30 mouse cellular contexts compared by ENCODE assay signal in genomic region chr1:70855912-70856311, GRCm38 (mm10).
DNase-seq lines count a peak whose midpoint lies in the region; ATAC-seq lines count a peak whose summit lies in the region.
"Had no signal": no experiment of that assay in that cellular context is flagged by ENCODE, and none has a peak within 500 bp of the region (broad histone marks: within the 10 kb centered on the region; RNA-seq: fewer than 3 reads in every experiment).

No protein-coding gene starts in this region.

- no peaks in the 10 kb centered on the region for H3K9me3 ChIP-seq in forebrain, embryonic 14.5 days (replicated peaks; ENCODE audit: control insufficient read depth, low read length)
- no peaks in the 10 kb centered on the region for H3K9me3 ChIP-seq in forebrain, embryonic 11.5 days (ENCODE audit: control insufficient read depth, low read length)
- H3K9me3 ChIP-seq: embryonic facial prominence, embryonic 13.5 days; heart, embryonic 12.5 days; hindbrain, embryonic 15.5 days; intestine, embryonic 15.5 days; limb, embryonic 13.5 days; liver, embryonic 13.5 days; midbrain, embryonic 10.5 days; midbrain, embryonic 15.5 days had no signal

- no peaks in the 10 kb centered on the region; the same call in 1 of the 2 replicates for H3K4me1 ChIP-seq in forebrain, embryonic 14.5 days (ENCODE audit: control insufficient read depth, insufficient read depth, low read length)
- H3K4me1 ChIP-seq in forebrain, embryonic 11.5 days (replicated peaks; ENCODE audit: control insufficient read depth, insufficient read depth, low read length), result no peaks in the 10 kb centered on the region
- H3K4me1 ChIP-seq: embryonic facial prominence, embryonic 13.5 days; intestine, embryonic 15.5 days; limb, embryonic 13.5 days; liver, embryonic 13.5 days; midbrain, embryonic 10.5 days had no signal

- H3K27me3 ChIP-seq in forebrain, embryonic 14.5 days (replicated peaks; ENCODE audit: control insufficient read depth, insufficient read depth, low read length), result no peaks in the 10 kb centered on the region
- H3K27me3 ChIP-seq in forebrain, embryonic 11.5 days (ENCODE audit: control insufficient read depth, insufficient read depth, low read length), result no peaks in the 10 kb centered on the region
- H3K27me3 ChIP-seq: embryonic facial prominence, embryonic 13.5 days; heart, embryonic 12.5 days; hindbrain, embryonic 15.5 days; intestine, embryonic 15.5 days; limb, embryonic 13.5 days; liver, embryonic 13.5 days; midbrain, embryonic 15.5 days had no signal

- no peaks in the 10 kb centered on the region for H3K36me3 ChIP-seq in forebrain, embryonic 14.5 days (ENCODE audit: control insufficient read depth, insufficient read depth, low read length)
- no peaks in the 10 kb centered on the region for H3K36me3 ChIP-seq in forebrain, embryonic 11.5 days (ENCODE audit: control insufficient read depth, insufficient read depth, low read length)
- H3K36me3 ChIP-seq: embryonic facial prominence, embryonic 13.5 days; heart, embryonic 12.5 days; hindbrain, embryonic 15.5 days; intestine, embryonic 15.5 days; limb, embryonic 13.5 days; liver, embryonic 13.5 days; midbrain, embryonic 10.5 days; midbrain, embryonic 15.5 days had no signal

- 71% methylated on average over 5 of the region's 5 CpGs for WGBS in forebrain, embryonic 14.5 days
- 84% methylated on average over 5 of the region's 5 CpGs for WGBS in forebrain, embryonic 11.5 days

- intact Hi-C loops in left cerebral cortex, postnatal 4 days (cut with DNase I), result no loop called here
- intact Hi-C loops in left cerebral cortex, postnatal 10 days (cut with DNase I), result no loop called here

- ATAC-seq in forebrain, embryonic 14.5 days, result peak; percentile 69
- no peak for ATAC-seq in forebrain, embryonic 11.5 days (replicated peaks; ENCODE audit: low FRiP score)
- peak; percentile 66 for ATAC-seq in common myeloid progenitor, adult 5-6 weeks (replicated peaks; ENCODE audit: low read depth, poor library complexity, severe bottlenecking)
- ATAC-seq in megakaryocyte progenitor cell, adult 5-6 weeks (replicated peaks; ENCODE audit: poor library complexity), result peak; percentile 77
- ATAC-seq: CD4-positive, CD25-positive, alpha-beta regulatory T cell, adult 4 months; intestine, embryonic 15.5 days; lung, postnatal 0 days; midbrain, embryonic 15.5 days had no signal

- H3K27ac ChIP-seq in forebrain, embryonic 14.5 days (ENCODE audit: low read depth, low read length), result no peak overlapping the region
- no peak overlapping the region for H3K27ac ChIP-seq in forebrain, embryonic 11.5 days (ENCODE audit: low read depth, low read length)
- H3K27ac ChIP-seq: embryonic facial prominence, embryonic 13.5 days; hindbrain, embryonic 15.5 days; intestine, embryonic 15.5 days; limb, embryonic 13.5 days; liver, embryonic 13.5 days; midbrain, embryonic 10.5 days; midbrain, embryonic 15.5 days had no signal

- H3K4me2 ChIP-seq in forebrain, embryonic 14.5 days (ENCODE audit: low read length), result no peak overlapping the region
- no peak overlapping the region for H3K4me2 ChIP-seq in forebrain, embryonic 11.5 days (ENCODE audit: low read depth, low read length, severe bottlenecking)
- H3K4me2 ChIP-seq: embryonic facial prominence, embryonic 13.5 days; heart, embryonic 12.5 days; hindbrain, embryonic 15.5 days; intestine, embryonic 15.5 days; limb, embryonic 13.5 days; liver, embryonic 13.5 days; midbrain, embryonic 15.5 days had no signal

- H3K9ac ChIP-seq in forebrain, embryonic 14.5 days (ENCODE audit: low read length), result no peak overlapping the region
- H3K9ac ChIP-seq in forebrain, embryonic 11.5 days (ENCODE audit: low read length), result no peak overlapping the region
- H3K9ac ChIP-seq: embryonic facial prominence, embryonic 13.5 days; heart, embryonic 12.5 days; hindbrain, embryonic 15.5 days; intestine, embryonic 15.5 days; limb, embryonic 13.5 days; liver, embryonic 13.5 days; midbrain, embryonic 15.5 days had no signal

- peak; percentile 67 for DNase-seq in forebrain, embryonic 14.5 days (ENCODE audit: low spot score)
- no peak for DNase-seq in forebrain, embryonic 11.5 days (ENCODE audit: low spot score)
- peak; percentile 9 for DNase-seq in layer of hippocampus, adult 9-10 months (ENCODE audit: low spot score)
- no peak for DNase-seq in layer of hippocampus, postnatal 10 days (ENCODE audit: low spot score in 2 of 2)
- DNase-seq in left cerebral cortex, postnatal 4 days, result no peak
- DNase-seq in left cerebral cortex, postnatal 10 days (ENCODE audit: extremely low spot score in 1 of 2, low spot score in 2 of 2), result no peak
- DNase-seq: adrenal gland, postnatal 36 days; cerebellum, adult 11 months; cerebellum, adult 9-11 months; gastrocnemius, postnatal 14 days; heart, postnatal 4 days; kidney, adult 9 months; kidney, postnatal 10 days; layer of hippocampus, adult 9-11 months; liver, embryonic 13.5 days; lung, adult 18-20 months; lung, postnatal 4 days; thymus, postnatal 4 days had no signal

- H3K4me3 ChIP-seq in forebrain, embryonic 14.5 days (ENCODE audit: low read depth, low read length), result no peak overlapping the region
- H3K4me3 ChIP-seq in forebrain, embryonic 11.5 days (ENCODE audit: low read depth, low read length), result no peak overlapping the region
- H3K4me3 ChIP-seq: embryonic facial prominence, embryonic 13.5 days; erythroblast, embryonic 14.5 days; heart, embryonic 12.5 days; hindbrain, embryonic 15.5 days; intestine, embryonic 15.5 days; limb, embryonic 13.5 days; liver, embryonic 13.5 days; midbrain, embryonic 10.5 days; midbrain, embryonic 15.5 days had no signal

Comparison
In these comparisons a context has a peak if more than half of its experiments do, and no peak if none do; other contexts are left out.
1. DNase-seq: peak in forebrain, embryonic 14.5 days (single experiment) and layer of hippocampus, adult 9-10 months (single experiment); none in forebrain, embryonic 11.5 days (single experiment), layer of hippocampus, postnatal 10 days (0 of 2), left cerebral cortex, postnatal 4 days (single experiment) and left cerebral cortex, postnatal 10 days (0 of 2).